Mouse (Mus musculus): ENCODE measurements around the gene Rhot2. TPM values are rescaled to one million over a fixed set of nuclear protein-coding genes. Genes with fewer than 3 reads are reported as not detected.

Gene Rhot2
- total RNA-seq, 1 experiment from 2014 or later = 27.1 TPM

GRCm38 (mm10) chr17:25794998-25795397, 49.7 kb downstream of the Rhot2 start:
- no peak for ATAC-seq (replicated peaks in 1 of 2; ENCODE audit: insufficient read depth in 1 of 2, low FRiP score in 2 of 2, low TSS enrichment in 1 of 2, low read depth in 1 of 2, poor library complexity in 2 of 2, severe bottlenecking in 2 of 2)

- ATAC-seq (replicated peaks in 1 of 2; ENCODE audit: insufficient read depth in 1 of 2, low FRiP score in 2 of 2, low TSS enrichment in 1 of 2, low read depth in 1 of 2, poor library complexity in 2 of 2, severe bottlenecking in 2 of 2) = no peak
Observed at GRCm38 (mm10) chr17:25794197-25794596, 50.5 kb downstream of the Rhot2 start.

- ATAC-seq (replicated peaks in 1 of 2; ENCODE audit: insufficient read depth in 1 of 2, low FRiP score in 2 of 2, low TSS enrichment in 1 of 2, low read depth in 1 of 2, poor library complexity in 2 of 2, severe bottlenecking in 2 of 2) = peak; percentile 36 to 62
Observed at GRCm38 (mm10) chr17:25792615-25793014, 52.0 kb downstream of the Rhot2 start, which contains the start of gene Fam173a. Gene Fam173a (minus strand): TSS chr17:25792901.

GRCm38 (mm10) chr17:25791843-25792527, 52.7 kb downstream of the Rhot2 start:
- peak; percentile 42 to 68 for ATAC-seq (replicated peaks in 1 of 2; ENCODE audit: insufficient read depth in 1 of 2, low FRiP score in 2 of 2, low TSS enrichment in 1 of 2, low read depth in 1 of 2, poor library complexity in 2 of 2, severe bottlenecking in 2 of 2)

GRCm38 (mm10) chr17:25791320-25791842, 53.3 kb downstream of the Rhot2 start:
- ATAC-seq (replicated peaks in 1 of 2; ENCODE audit: insufficient read depth in 1 of 2, low FRiP score in 2 of 2, low TSS enrichment in 1 of 2, low read depth in 1 of 2, poor library complexity in 2 of 2, severe bottlenecking in 2 of 2) = no peak

Other genes with a start within 250 kb of the Rhot2 start
- gene Gng13, start 127.7 kb downstream of the Rhot2 start, total RNA-seq (2017) = not detected in 2 replicates
- gene Chtf18, start 117.4 kb downstream of the Rhot2 start, total RNA-seq (2017) = 11.9 and 12.8 TPM in 2 replicates
- gene Rpusd1, start 117.2 kb downstream of the Rhot2 start, total RNA-seq (2017) = 1.8 and 4.6 TPM in 2 replicates
- not detected in 2 replicates for gene Mslnl, start 108.8 kb downstream of the Rhot2 start, total RNA-seq (2017)
- gene Msln, start 90.5 kb downstream of the Rhot2 start, total RNA-seq (2017) = not detected in 2 replicates
- gene Narfl, start 71.1 kb downstream of the Rhot2 start, total RNA-seq (2017) = 13.4 and 21.5 TPM in 2 replicates
- 18.6 and 42.3 TPM in 2 replicates for gene Haghl, start 59.2 kb downstream of the Rhot2 start, total RNA-seq (2017)
- 0.38 TPM in 1 of 2 replicates, not detected in the other for gene Ccdc78, start 58.3 kb downstream of the Rhot2 start, total RNA-seq (2017)
- gene Fam173a, start 52.0 kb downstream of the Rhot2 start, total RNA-seq (2017) = 21.1 and 33.3 TPM in 2 replicates
- gene AC134908.4, start 49.2 kb downstream of the Rhot2 start, total RNA-seq (2017) = not detected in 2 replicates
- 24.9 and 26.5 TPM in 2 replicates for gene Metrn, start 47.7 kb downstream of the Rhot2 start, total RNA-seq (2017)
- gene Fbxl16, start 35.8 kb downstream of the Rhot2 start, total RNA-seq (2017) = 0.06 TPM in 1 of 2 replicates, not detected in the other
- gene Wdr24, start 21.2 kb downstream of the Rhot2 start, total RNA-seq (2017) = 16.5 and 17.6 TPM in 2 replicates
- 23.2 and 25.3 TPM in 2 replicates for gene Jmjd8, start 16.0 kb downstream of the Rhot2 start, total RNA-seq (2017)
- gene Stub1, start 11.4 kb downstream of the Rhot2 start, total RNA-seq (2017) = 79.5 and 84.8 TPM in 2 replicates
- not detected in 2 replicates for gene Rhbdl1, start 7.6 kb downstream of the Rhot2 start, total RNA-seq (2017)
- gene Gm20683, start 3.1 kb downstream of the Rhot2 start, total RNA-seq (2017) = 1.4 TPM in 1 of 2 replicates, not detected in the other
- 13.0 and 13.6 TPM in 2 replicates for gene Wdr90, start 16.6 kb upstream of the Rhot2 start, total RNA-seq (2017)
- gene Mcrip2, start 23.9 kb upstream of the Rhot2 start, total RNA-seq (2017) = 7.3 and 13.5 TPM in 2 replicates
- 20.1 and 35.2 TPM in 2 replicates for gene Mettl26, start 30.2 kb upstream of the Rhot2 start, total RNA-seq (2017)
- gene Wfikkn1, start 36.0 kb upstream of the Rhot2 start, total RNA-seq (2017) = 0.79 and 1.1 TPM in 2 replicates
- 12.3 and 17.1 TPM in 2 replicates for gene Rab40c, start 74.9 kb upstream of the Rhot2 start, total RNA-seq (2017)
- gene Pigq, start 100.1 kb upstream of the Rhot2 start, total RNA-seq (2017) = 33.8 and 47.5 TPM in 2 replicates
- gene Nhlrc4, start 100.1 kb upstream of the Rhot2 start, total RNA-seq (2017) = not detected in 2 replicates
- not detected in 2 replicates for gene A930017K11Rik, start 107.7 kb upstream of the Rhot2 start, total RNA-seq (2017)
- 3.3 and 8.1 TPM in 2 replicates for gene Capn15, start 140.9 kb upstream of the Rhot2 start, total RNA-seq (2017)
- 4.7 and 6.5 TPM in 2 replicates for gene Rab11fip3, start 224.7 kb upstream of the Rhot2 start, total RNA-seq (2017)
- 23.8 and 27.2 TPM in 2 replicates for gene Decr2, start 245.5 kb upstream of the Rhot2 start, total RNA-seq (2017)